Mouse (Mus musculus): ENCODE measurements around the gene Spns2. TPM values are rescaled to one million over a fixed set of nuclear protein-coding genes. Genes with fewer than 3 reads are reported as not detected.

Gene Spns2
- polyA plus RNA-seq, 1 experiment, result 11.4 TPM

GRCm38 (mm10) chr11:72481313-72481712 is 8.4 kb downstream of the Spns2 start:
- H3K4me1 ChIP-seq (ENCODE audit: control insufficient read depth, insufficient read depth, low read length), result no peaks in the 10 kb centered on the region
- no peak for TF ChIP-seq POLR2A (IDR thresholded peaks at IDR 0.05; ENCODE audit: control insufficient read depth, low read depth, low read length)
- TF ChIP-seq CTCF (IDR thresholded peaks at IDR 0.05; ENCODE audit: control insufficient read depth, insufficient read depth, insufficient replicate concordance, low read depth, low read length), result no peak
- no peak overlapping the region for H3K27ac ChIP-seq (ENCODE audit: control insufficient read depth, insufficient read depth, low read depth, low read length)
- no peaks in the 10 kb centered on the region for H3K36me3 ChIP-seq (ENCODE audit: control insufficient read depth, insufficient read depth, low read length)
- no peaks in the 10 kb centered on the region for H3K27me3 ChIP-seq (ENCODE audit: control insufficient read depth, insufficient read depth, low read length)
- H3K4me3 ChIP-seq (ENCODE audit: control insufficient read depth, low read depth, low read length), result no peak overlapping the region

DNA sequence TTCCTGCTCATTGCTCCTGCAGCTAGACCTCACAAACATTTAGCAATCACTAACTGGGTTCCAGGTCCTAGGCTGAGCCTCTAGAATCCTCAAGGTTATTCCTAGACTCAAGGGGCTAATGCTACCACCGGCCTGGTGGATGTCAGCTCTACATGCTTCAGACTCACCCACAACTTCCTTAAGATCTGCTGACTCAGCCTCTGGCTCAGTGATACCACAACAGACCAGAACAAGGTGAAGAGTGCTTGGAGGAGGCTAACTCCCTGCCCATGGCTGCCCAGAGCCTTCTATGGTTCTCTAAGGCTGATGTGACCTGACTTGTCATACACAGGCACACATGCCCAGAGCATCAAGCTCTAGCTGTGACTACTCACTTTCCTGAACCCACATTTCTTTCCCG is 10.2 kb downstream of the Spns2 start:
- Histone ChIP-seq H3K4me3 (ENCODE audit: control insufficient read depth, low read depth, low read length) (no peak overlapping the region), H3K4me1 (ENCODE audit: control insufficient read depth, insufficient read depth, low read length) (no peaks in the 10 kb centered on the region), H3K27ac (ENCODE audit: control insufficient read depth, insufficient read depth, low read depth, low read length) (no peak overlapping the region), H3K36me3 (ENCODE audit: control insufficient read depth, insufficient read depth, low read length) (no peaks in the 10 kb centered on the region), H3K27me3 (ENCODE audit: control insufficient read depth, insufficient read depth, low read length) (no peaks in the 10 kb centered on the region)
- TF ChIP-seq POLR2A (IDR thresholded peaks at IDR 0.05; ENCODE audit: control insufficient read depth, low read depth, low read length) (no peak), CTCF (IDR thresholded peaks at IDR 0.05; ENCODE audit: control insufficient read depth, insufficient read depth, insufficient replicate concordance, low read depth, low read length) (no peak)

GRCm38 (mm10) chr11:72478228-72478627 is 11.5 kb downstream of the Spns2 start:
- Histone ChIP-seq H3K36me3 (ENCODE audit: control insufficient read depth, insufficient read depth, low read length) (no peaks in the 10 kb centered on the region), H3K27me3 (ENCODE audit: control insufficient read depth, insufficient read depth, low read length) (no peaks in the 10 kb centered on the region), H3K27ac (ENCODE audit: control insufficient read depth, insufficient read depth, low read depth, low read length) (no peak overlapping the region), H3K4me1 (ENCODE audit: control insufficient read depth, insufficient read depth, low read length) (no peaks in the 10 kb centered on the region), H3K4me3 (ENCODE audit: control insufficient read depth, low read depth, low read length) (no peak overlapping the region)
- no peak for TF ChIP-seq CTCF (IDR thresholded peaks at IDR 0.05; ENCODE audit: control insufficient read depth, insufficient read depth, insufficient replicate concordance, low read depth, low read length)
- no peak for TF ChIP-seq POLR2A (IDR thresholded peaks at IDR 0.05; ENCODE audit: control insufficient read depth, low read depth, low read length)

DNA sequence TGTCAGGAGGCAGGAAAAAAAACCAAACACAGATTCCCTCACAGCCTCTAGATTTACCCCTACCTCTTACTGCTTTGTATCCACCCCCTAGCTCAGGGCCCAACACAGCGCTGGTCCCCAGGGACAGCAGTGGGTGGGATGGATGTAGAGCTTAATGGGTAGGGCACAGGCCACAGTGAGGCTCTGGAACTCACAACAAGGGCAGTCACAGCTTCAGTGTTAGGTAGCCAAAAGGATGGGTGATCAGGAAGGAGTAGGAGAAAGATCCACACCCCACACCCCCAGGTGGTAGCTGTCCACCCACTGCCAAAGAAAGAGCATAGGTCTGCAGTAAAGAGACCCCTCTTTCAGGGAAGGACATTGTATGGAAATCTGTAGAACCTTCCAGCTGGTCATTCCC is 12.1 kb downstream of the Spns2 start:
- TF ChIP-seq CTCF (IDR thresholded peaks at IDR 0.05; ENCODE audit: control insufficient read depth, insufficient read depth, insufficient replicate concordance, low read depth, low read length) (no peak), POLR2A (IDR thresholded peaks at IDR 0.05; ENCODE audit: control insufficient read depth, low read depth, low read length) (no peak)
- Histone ChIP-seq H3K36me3 (ENCODE audit: control insufficient read depth, insufficient read depth, low read length) (no peaks in the 10 kb centered on the region), H3K4me1 (ENCODE audit: control insufficient read depth, insufficient read depth, low read length) (no peaks in the 10 kb centered on the region), H3K27ac (ENCODE audit: control insufficient read depth, insufficient read depth, low read depth, low read length) (no peak overlapping the region), H3K4me3 (ENCODE audit: control insufficient read depth, low read depth, low read length) (no peak overlapping the region), H3K27me3 (ENCODE audit: control insufficient read depth, insufficient read depth, low read length) (no peaks in the 10 kb centered on the region)

- Histone ChIP-seq H3K27me3 (ENCODE audit: control insufficient read depth, insufficient read depth, low read length) (no peaks in the 10 kb centered on the region), H3K4me1 (ENCODE audit: control insufficient read depth, insufficient read depth, low read length) (no peaks in the 10 kb centered on the region), H3K27ac (ENCODE audit: control insufficient read depth, insufficient read depth, low read depth, low read length) (no peak overlapping the region), H3K36me3 (ENCODE audit: control insufficient read depth, insufficient read depth, low read length) (no peaks in the 10 kb centered on the region), H3K4me3 (ENCODE audit: control insufficient read depth, low read depth, low read length) (no peak overlapping the region)
- TF ChIP-seq POLR2A (IDR thresholded peaks at IDR 0.05; ENCODE audit: control insufficient read depth, low read depth, low read length), result no peak
Observed at GRCm38 (mm10) chr11:72477182-72477581, 12.5 kb downstream of the Spns2 start.

GRCm38 (mm10) chr11:72476074-72476625 is 13.6 kb downstream of the Spns2 start:
- Histone ChIP-seq H3K4me3 (ENCODE audit: control insufficient read depth, low read depth, low read length) (no peak overlapping the region), H3K27ac (ENCODE audit: control insufficient read depth, insufficient read depth, low read depth, low read length) (no peak overlapping the region), H3K27me3 (ENCODE audit: control insufficient read depth, insufficient read depth, low read length) (no peaks in the 10 kb centered on the region), H3K36me3 (ENCODE audit: control insufficient read depth, insufficient read depth, low read length) (no peaks in the 10 kb centered on the region), H3K4me1 (ENCODE audit: control insufficient read depth, insufficient read depth, low read length) (no peaks in the 10 kb centered on the region)
- TF ChIP-seq CTCF (IDR thresholded peaks at IDR 0.05; ENCODE audit: control insufficient read depth, insufficient read depth, insufficient replicate concordance, low read depth, low read length) (no peak), POLR2A (IDR thresholded peaks at IDR 0.05; ENCODE audit: control insufficient read depth, low read depth, low read length) (no peak)

DNA sequence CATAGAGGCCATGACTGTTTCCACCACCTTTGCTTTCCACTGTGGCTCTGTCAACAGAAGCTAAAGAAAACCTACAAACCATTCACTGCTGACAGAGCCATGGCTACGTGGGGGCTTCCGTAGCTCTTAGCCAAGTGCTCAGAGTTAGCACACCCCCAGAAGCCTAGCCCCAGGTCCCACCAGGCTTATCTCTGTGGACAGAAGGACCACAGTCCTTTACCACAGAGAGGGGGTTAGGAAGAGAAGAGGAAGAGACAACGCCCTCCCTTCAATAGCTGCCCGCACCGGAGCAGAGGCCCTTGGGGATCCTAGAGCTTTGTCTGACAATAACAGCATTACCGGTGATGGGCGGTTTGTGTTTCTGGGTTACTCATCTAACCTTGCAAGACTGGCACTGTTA is 14.3 kb downstream of the Spns2 start:
- H3K4me3 ChIP-seq (ENCODE audit: control insufficient read depth, low read depth, low read length), result no peak overlapping the region
- H3K4me1 ChIP-seq (ENCODE audit: control insufficient read depth, insufficient read depth, low read length), result no peaks in the 10 kb centered on the region
- H3K36me3 ChIP-seq (ENCODE audit: control insufficient read depth, insufficient read depth, low read length), result no peaks in the 10 kb centered on the region
- H3K27ac ChIP-seq (ENCODE audit: control insufficient read depth, insufficient read depth, low read depth, low read length), result no peak overlapping the region
- TF ChIP-seq CTCF (IDR thresholded peaks at IDR 0.05; ENCODE audit: control insufficient read depth, insufficient read depth, insufficient replicate concordance, low read depth, low read length) (no peak), POLR2A (IDR thresholded peaks at IDR 0.05; ENCODE audit: control insufficient read depth, low read depth, low read length) (no peak)
- no peaks in the 10 kb centered on the region for H3K27me3 ChIP-seq (ENCODE audit: control insufficient read depth, insufficient read depth, low read length)

GRCm38 (mm10) chr11:72474926-72475325 is 14.8 kb downstream of the Spns2 start:
- no peaks in the 10 kb centered on the region for H3K27me3 ChIP-seq (ENCODE audit: control insufficient read depth, insufficient read depth, low read length)
- H3K4me3 ChIP-seq (ENCODE audit: control insufficient read depth, low read depth, low read length), result no peak overlapping the region
- H3K36me3 ChIP-seq (ENCODE audit: control insufficient read depth, insufficient read depth, low read length), result no peaks in the 10 kb centered on the region
- H3K4me1 ChIP-seq (ENCODE audit: control insufficient read depth, insufficient read depth, low read length), result no peaks in the 10 kb centered on the region
- no peak for TF ChIP-seq CTCF (IDR thresholded peaks at IDR 0.05; ENCODE audit: control insufficient read depth, insufficient read depth, insufficient replicate concordance, low read depth, low read length)
- TF ChIP-seq POLR2A (IDR thresholded peaks at IDR 0.05; ENCODE audit: control insufficient read depth, low read depth, low read length), result no peak
- no peak overlapping the region for H3K27ac ChIP-seq (ENCODE audit: control insufficient read depth, insufficient read depth, low read depth, low read length)
